In the genomic region with DNA sequence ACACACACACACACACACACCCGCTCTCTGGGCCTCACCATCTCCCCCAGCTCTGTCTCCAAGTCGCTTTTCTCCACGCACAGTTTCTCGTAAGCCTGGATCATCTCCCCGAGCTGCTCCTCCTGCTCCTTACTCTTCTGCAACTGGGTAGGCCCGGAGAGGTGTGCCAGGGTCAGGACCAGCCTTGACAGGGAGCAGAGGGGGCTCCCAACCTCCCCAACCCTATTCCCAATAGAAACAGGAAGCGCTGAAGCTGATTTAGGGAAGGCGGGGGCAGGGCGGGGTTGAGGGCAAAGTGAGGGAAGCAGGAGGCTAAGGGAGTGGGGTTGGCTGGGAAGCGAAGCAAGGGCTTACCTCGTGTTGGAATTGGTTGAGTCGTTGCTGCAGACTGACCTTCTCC, we compare ENCODE assay signal across 9 mouse cellular contexts. TPM values are rescaled to one million over a fixed set of nuclear protein-coding genes. Genes with fewer than 3 reads are reported as not detected.
DNase-seq lines count a peak whose midpoint lies in the region; ATAC-seq lines count a peak whose summit lies in the region.
"Had no signal": no experiment of that assay in that cellular context is flagged by ENCODE, and none has a peak within 500 bp of the region (broad histone marks: within the 10 kb centered on the region; RNA-seq: fewer than 3 reads in every experiment).

No protein-coding gene starts in this region.

- H3K9ac ChIP-seq in hindbrain, embryonic 11.5 days (ENCODE audit: low read depth, low read length) = 0 out of 2 replicates have a peak overlapping the region, but pooled peaks have one; percentile 4
- H3K9ac ChIP-seq in liver, embryonic 16.5 days (ENCODE audit: low read depth, low read length) = no peak overlapping the region

- H3K27ac ChIP-seq in hindbrain, embryonic 11.5 days (ENCODE audit: low read depth, low read length) = no peak overlapping the region
- H3K27ac ChIP-seq in liver, embryonic 16.5 days (ENCODE audit: low read length) = no peak overlapping the region

- WGBS in hindbrain, embryonic 11.5 days = 30% methylated on average over 12 of the region's 12 CpGs
- WGBS in liver, embryonic 16.5 days (ENCODE audit: insufficient replicate concordance) = 37% methylated on average over 12 of the region's 12 CpGs

- H3K36me3 ChIP-seq in hindbrain, embryonic 11.5 days (ENCODE audit: control insufficient read depth, insufficient read depth, low read length) = no peaks in the 10 kb centered on the region
- no peaks in the 10 kb centered on the region for H3K36me3 ChIP-seq in liver, embryonic 16.5 days (ENCODE audit: control insufficient read depth, insufficient read depth)

- H3K9me3 ChIP-seq in hindbrain, embryonic 11.5 days (ENCODE audit: control insufficient read depth, low read length) = no peaks in the 10 kb centered on the region
- H3K9me3 ChIP-seq in liver, embryonic 16.5 days (replicated peaks; ENCODE audit: control insufficient read depth, low read length) = no peaks in the 10 kb centered on the region

- H3K4me2 ChIP-seq in hindbrain, embryonic 11.5 days (replicated peaks; ENCODE audit: low read depth, low read length) = no peak overlapping the region
- H3K4me2 ChIP-seq in liver, embryonic 16.5 days (ENCODE audit: low read depth, low read length) = peak overlapping the region; percentile 68; the same call in 1 of the 2 replicates

- peak; percentile 5 for DNase-seq in gastrocnemius, postnatal 10 days
- no peak for DNase-seq in gastrocnemius, adult 8-10 months (ENCODE audit: low spot score in 2 of 2)
- DNase-seq in ES-CJ7 (ENCODE audit: low read depth, low spot score) = peak; percentile 38
- no peak for DNase-seq in hindbrain, embryonic 11.5 days (ENCODE audit: low spot score)
- no peak for DNase-seq in urinary bladder, postnatal 10 days (ENCODE audit: low spot score)
- no peak for DNase-seq in urinary bladder, postnatal 4 days (ENCODE audit: low spot score in 2 of 2)
- DNase-seq in thymus, postnatal 10 days (ENCODE audit: low spot score in 2 of 2) = no peak

- no peak for ATAC-seq in hindbrain, embryonic 11.5 days (ENCODE audit: low FRiP score)
- no peak for ATAC-seq in liver, embryonic 16.5 days (ENCODE audit: low read depth)

- H3K4me1 ChIP-seq in hindbrain, embryonic 11.5 days (replicated peaks; ENCODE audit: control insufficient read depth, insufficient read depth, low read length) = peaks cover 15% of the 10 kb centered on the region
- H3K4me1 ChIP-seq in liver, embryonic 16.5 days (ENCODE audit: control insufficient read depth, low read depth, low read length) = peaks cover 3% of the 10 kb centered on the region

- H3K4me3 ChIP-seq in hindbrain, embryonic 11.5 days (ENCODE audit: low read depth, low read length) = no peak overlapping the region
- peak overlapping the region; percentile 57 for H3K4me3 ChIP-seq in liver, embryonic 16.5 days (ENCODE audit: low read depth, low read length)

- H3K27me3 ChIP-seq in hindbrain, embryonic 11.5 days (ENCODE audit: control insufficient read depth, insufficient read depth, low read length) = peaks cover 11% of the 10 kb centered on the region; the same call in 1 of the 2 replicates
- peaks cover 51% of the 10 kb centered on the region for H3K27me3 ChIP-seq in liver, embryonic 16.5 days (ENCODE audit: control insufficient read depth, insufficient read depth, low read depth, low read length)

RNA-seq across cellular contexts. Expression of a gene that starts 2.7 kb away (rescaled TPM):
- total RNA-seq in gastrocnemius, postnatal 10 days (2021) = 1 to 10 TPM; 7.1 to 9.9 TPM
- total RNA-seq in gastrocnemius, adult 8-10 months (2022) = 1 to 10 TPM; 2.5 to 8.7 (median 5.1) TPM
- 3.9 and 4.2 TPM in 2 replicates for polyA plus RNA-seq in hindbrain, embryonic 11.5 days (2014; fragmentation: Nextera tagmentation; extraction: Ambion mirVana)
- polyA plus RNA-seq in liver, embryonic 16.5 days (2015; fragmentation: Nextera tagmentation; extraction: Ambion mirVana) = 0.84 and 1.1 TPM in 2 replicates

RNA-seq across cellular contexts. Expression of a gene that starts 33.5 kb away (rescaled TPM):
- 1 to 10 TPM; 1.3 to 1.7 TPM for total RNA-seq in gastrocnemius, postnatal 10 days (2021)
- total RNA-seq in gastrocnemius, adult 8-10 months (2022) = under 1 TPM; 0.19 to 0.58 (median 0.39) TPM
- polyA plus RNA-seq in hindbrain, embryonic 11.5 days (2014; fragmentation: Nextera tagmentation; extraction: Ambion mirVana) = 0.11 and 0.23 TPM in 2 replicates
- 0.15 and 0.18 TPM in 2 replicates for polyA plus RNA-seq in liver, embryonic 16.5 days (2015; fragmentation: Nextera tagmentation; extraction: Ambion mirVana)
- polyA plus RNA-seq: C2C12 had no signal

RNA-seq across cellular contexts. Expression of a gene that starts 39.1 kb away (rescaled TPM):
- 10 to 100 TPM; 72.9 to 87.5 TPM for total RNA-seq in gastrocnemius, postnatal 10 days (2021)
- 10 to 100 TPM; 44.0 to 55.2 (median 46.2) TPM for total RNA-seq in gastrocnemius, adult 8-10 months (2022)
- polyA plus RNA-seq in hindbrain, embryonic 11.5 days (2014; fragmentation: Nextera tagmentation; extraction: Ambion mirVana) = 94.9 and 99.7 TPM in 2 replicates
- polyA plus RNA-seq in liver, embryonic 16.5 days (2015; fragmentation: Nextera tagmentation; extraction: Ambion mirVana) = 14.5 and 15.9 TPM in 2 replicates

Comparison
In these comparisons a context has a peak if more than half of its experiments do, and no peak if none do; other contexts are left out.
1. DNase-seq: peak in gastrocnemius, postnatal 10 days (single experiment) and ES-CJ7 (single experiment); none in gastrocnemius, adult 8-10 months (0 of 2), hindbrain, embryonic 11.5 days (single experiment), urinary bladder, postnatal 10 days (single experiment), urinary bladder, postnatal 4 days (0 of 2) and thymus, postnatal 10 days (0 of 2).